Mouse (Mus musculus) macrophage (primary cell): Measurements from ENCODE around the gene Mecom. TPM values are rescaled to one million over a fixed set of nuclear protein-coding genes. Genes with fewer than 3 reads are reported as not detected.

Experiments used
- H3K27ac ChIP-seq: fragments of 350-480 bp; formaldehyde crosslinking; 2 replicates; pipeline ENCODE4 v1.9.0; 2021
- H3K36me3 ChIP-seq: fragments of 350-480 bp; formaldehyde crosslinking; 2 replicates; pipeline ENCODE4 v1.9.0; 2021; ENCODE audit errors: inconsistent target
- H3K4me3 ChIP-seq: fragments of 350-480 bp; formaldehyde crosslinking; 2 replicates; pipeline ENCODE4 v1.9.0; 2021; ENCODE audit errors: inconsistent target
- H3K79me2 ChIP-seq: fragments of 350-480 bp; formaldehyde crosslinking; 2 replicates; pipeline ENCODE4 v1.9.0; 2021; ENCODE audit errors: inconsistent target
- WGBS: methylation state at CpG from one replicate; pipeline ENCODE4 v1.1.7; 2026; ENCODE audit warnings: inconsistent platforms; ENCODE audit not compliant: missing documents; 5-methylcytosine and 5-hydroxymethylcytosine counted together
- polyA plus RNA-seq: library from polyadenylated mRNA; stranded (reverse); fragments of 250-400 nt; gene quantifications from 3 replicates; pipeline ENCODE4 v1.2.4, GENCODE M21; 2018; ENCODE audit warnings: inconsistent platforms

The Mecom gene
- polyA plus RNA-seq, 1 experiment from 2014 or later = not detected

DNA sequence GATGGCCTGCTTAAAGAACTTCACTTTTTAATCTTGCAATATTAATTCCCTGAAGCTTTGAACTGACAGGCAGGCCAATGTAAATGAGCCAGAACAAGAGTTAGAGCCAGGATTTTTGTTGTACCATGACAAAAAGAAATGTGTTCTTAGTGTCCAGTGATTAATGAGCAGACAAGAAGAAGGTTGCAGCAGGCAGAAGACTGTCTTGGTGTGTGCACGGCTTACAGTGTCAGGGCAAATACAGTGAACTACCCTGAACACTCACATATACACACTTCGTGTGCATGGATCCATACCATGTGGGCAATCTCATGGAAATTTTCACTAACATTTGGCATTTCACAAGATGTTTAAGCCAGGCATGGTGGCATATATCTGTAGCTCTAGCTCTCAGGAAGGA, 349.0 kb downstream of the Mecom start:
- H3K27ac ChIP-seq = no peak overlapping the region
- no peak overlapping the region for H3K4me3 ChIP-seq
- H3K36me3 ChIP-seq = no peaks in the 10 kb centered on the region
- H3K79me2 ChIP-seq = no peaks in the 10 kb centered on the region
- WGBS = 82% methylated on average over 2 of the region's 2 CpGs

DNA sequence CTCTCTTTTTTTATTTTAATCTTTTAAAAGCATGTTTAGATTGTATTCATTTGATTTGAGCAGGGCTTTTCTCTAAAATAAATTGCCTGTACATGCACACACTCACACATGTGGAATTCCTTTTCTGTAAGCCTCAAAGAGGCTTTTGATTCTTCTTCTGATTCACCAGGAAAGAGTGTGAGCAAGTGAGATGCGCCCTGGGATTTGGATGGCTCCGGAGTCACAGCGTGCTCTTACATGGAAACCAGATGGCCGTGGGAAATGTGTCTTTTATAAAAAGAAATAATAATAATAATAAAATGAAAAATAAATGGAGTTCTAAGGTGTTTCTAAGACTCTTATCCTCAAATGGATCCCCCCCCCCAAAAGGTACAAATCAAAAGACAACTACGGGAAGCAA, 349.6 kb downstream of the Mecom start:
- Histone ChIP-seq H3K36me3 (no peaks in the 10 kb centered on the region), H3K27ac (no peak overlapping the region), H3K79me2 (no peaks in the 10 kb centered on the region), H3K4me3 (no peak overlapping the region)
- WGBS = 91% methylated on average over 4 of the region's 5 CpGs

DNA sequence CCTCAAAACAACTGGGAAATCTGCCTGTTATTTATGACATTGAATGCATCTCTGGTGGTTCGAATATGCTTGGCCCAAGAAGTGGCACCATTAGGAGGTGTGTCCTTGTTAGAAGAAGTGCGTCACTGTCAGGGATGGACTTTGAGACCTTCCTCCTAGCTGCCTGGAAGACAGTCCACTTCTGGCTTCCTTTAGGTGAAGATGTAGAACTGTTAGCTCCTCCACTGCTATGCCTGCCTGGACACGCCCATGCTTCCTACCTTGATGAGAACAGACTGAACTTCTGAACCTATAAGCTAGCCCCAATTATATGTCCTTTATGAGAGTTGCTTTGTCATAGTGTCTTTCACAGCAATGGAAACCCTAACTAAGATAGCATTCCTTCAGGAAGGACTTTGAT, 352.6 kb downstream of the Mecom start:
- Histone ChIP-seq H3K36me3 (no peaks in the 10 kb centered on the region), H3K27ac (no peak overlapping the region), H3K4me3 (no peak overlapping the region), H3K79me2 (no peaks in the 10 kb centered on the region)
- 92% methylated on average over 3 of the region's 3 CpGs for WGBS

DNA sequence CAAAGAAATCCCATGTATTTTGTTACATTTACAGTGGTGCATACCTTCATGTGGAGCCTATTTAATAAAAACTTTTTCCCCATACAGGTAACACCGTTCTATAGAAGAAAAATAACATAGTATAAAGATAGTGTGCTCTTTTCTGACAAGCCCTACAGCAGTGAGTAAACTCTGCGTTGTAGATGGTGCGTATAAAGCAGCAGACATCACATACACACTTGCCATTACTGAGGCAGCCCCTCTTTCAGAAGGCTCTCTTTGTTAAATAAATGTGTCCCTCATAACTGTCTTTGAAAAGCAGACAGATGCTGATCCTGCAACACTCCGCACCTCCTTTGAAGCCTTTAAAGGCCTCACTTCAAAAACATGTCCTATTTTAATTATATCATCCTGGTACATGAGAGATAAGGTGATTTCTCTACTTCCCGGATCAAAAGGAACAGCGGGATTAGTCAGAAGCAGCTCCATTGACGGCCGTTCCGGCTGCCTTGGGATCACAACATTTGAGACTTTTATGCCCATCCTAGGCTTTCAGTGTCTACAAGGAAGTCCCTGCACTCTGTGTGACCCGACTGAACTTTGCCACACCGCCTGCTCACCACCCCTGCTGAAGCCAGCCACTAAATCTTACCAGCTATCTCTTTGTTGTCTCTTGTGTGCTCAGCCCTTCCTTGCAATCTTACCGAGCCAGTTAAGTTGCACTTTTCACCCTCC, 355.4 kb downstream of the Mecom start:
- no peaks in the 10 kb centered on the region for H3K79me2 ChIP-seq
- H3K36me3 ChIP-seq = no peaks in the 10 kb centered on the region
- no peak overlapping the region for H3K4me3 ChIP-seq
- H3K27ac ChIP-seq = no peak overlapping the region
- 90% methylated on average over 12 of the region's 12 CpGs for WGBS

DNA sequence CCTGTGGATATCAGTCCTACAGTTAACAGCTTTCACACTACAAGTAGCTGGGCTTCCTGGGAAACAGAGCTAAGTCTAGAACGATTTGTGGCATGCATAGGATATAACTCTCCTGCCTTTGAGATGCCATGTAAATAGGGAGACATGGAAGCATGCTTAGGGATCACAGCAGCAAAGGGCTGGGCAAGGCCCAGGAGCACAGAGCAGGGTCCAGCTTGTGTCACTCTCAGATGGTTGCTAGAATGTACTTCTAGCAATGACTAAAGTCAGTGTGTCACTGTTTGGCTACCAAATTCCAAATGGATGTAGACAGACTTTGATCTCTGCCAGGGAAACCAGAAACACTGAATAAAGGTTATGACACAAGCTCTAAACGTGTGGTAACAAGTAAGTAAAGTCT, 358.5 kb downstream of the Mecom start:
- WGBS = 82% methylated on average over 2 of the region's 2 CpGs
- no peaks in the 10 kb centered on the region for H3K79me2 ChIP-seq
- no peak overlapping the region for H3K27ac ChIP-seq
- no peak overlapping the region for H3K4me3 ChIP-seq
- H3K36me3 ChIP-seq = no peaks in the 10 kb centered on the region

DNA sequence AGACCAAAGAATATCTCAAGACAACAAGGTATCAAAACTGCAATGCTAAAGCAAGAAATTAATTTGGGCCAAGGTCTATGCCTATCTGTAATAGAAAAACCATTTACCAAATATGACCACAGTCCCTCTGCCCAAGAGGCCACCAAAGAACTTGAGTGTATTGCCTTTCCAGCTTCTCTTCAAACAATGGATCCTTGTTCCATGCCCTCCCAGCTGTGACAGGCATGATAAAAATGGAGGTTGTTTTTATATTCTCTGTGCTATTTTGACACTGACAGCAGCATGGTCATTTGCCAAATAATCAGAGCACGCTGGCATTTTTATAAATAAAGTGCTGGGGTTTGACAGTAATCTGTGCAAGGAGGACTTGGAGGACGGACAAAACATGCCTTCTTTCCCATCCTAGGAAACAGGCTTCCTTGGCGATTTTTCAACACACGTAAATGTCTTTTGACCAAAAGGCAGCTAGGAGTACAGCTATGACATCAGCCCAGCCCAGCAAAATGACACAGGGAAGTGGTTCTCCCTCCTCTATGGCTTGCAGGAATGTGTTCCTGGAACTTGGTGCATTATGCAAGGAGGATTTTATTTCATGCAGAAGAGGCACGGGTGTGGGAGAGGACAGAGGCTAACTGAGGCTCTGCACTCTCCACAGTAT, 359.9 kb downstream of the Mecom start:
- Histone ChIP-seq H3K4me3 (no peak overlapping the region), H3K27ac (no peak overlapping the region), H3K36me3 (no peaks in the 10 kb centered on the region), H3K79me2 (no peaks in the 10 kb centered on the region)
- 86% methylated on average over 5 of the region's 5 CpGs for WGBS

- WGBS = 91% methylated on average over 7 of the region's 8 CpGs
- H3K36me3 ChIP-seq = no peaks in the 10 kb centered on the region
- no peak overlapping the region for H3K27ac ChIP-seq
- no peak overlapping the region for H3K4me3 ChIP-seq
- H3K79me2 ChIP-seq = no peaks in the 10 kb centered on the region
Observed at GRCm38 (mm10) chr3:30181807-30182481, 365.9 kb downstream of the Mecom start.

GRCm38 (mm10) chr3:30176615-30177014, 371.2 kb downstream of the Mecom start:
- Histone ChIP-seq H3K27ac (no peak overlapping the region), H3K4me3 (no peak overlapping the region), H3K79me2 (no peaks in the 10 kb centered on the region), H3K36me3 (no peaks in the 10 kb centered on the region)
- WGBS = 83% methylated on average over 5 of the region's 5 CpGs

- no peak overlapping the region for H3K27ac ChIP-seq
- no peak overlapping the region for H3K4me3 ChIP-seq
- 100% methylated on average over 3 of the region's 3 CpGs for WGBS
- no peaks in the 10 kb centered on the region for H3K79me2 ChIP-seq
- no peaks in the 10 kb centered on the region for H3K36me3 ChIP-seq
Observed at GRCm38 (mm10) chr3:30173812-30174211, 374.0 kb downstream of the Mecom start.

- Histone ChIP-seq H3K79me2 (no peaks in the 10 kb centered on the region), H3K36me3 (no peaks in the 10 kb centered on the region)
- 88% methylated on average over 3 of the region's 3 CpGs for WGBS
Observed at GRCm38 (mm10) chr3:30168396-30169186, 379.2 kb downstream of the Mecom start.

DNA sequence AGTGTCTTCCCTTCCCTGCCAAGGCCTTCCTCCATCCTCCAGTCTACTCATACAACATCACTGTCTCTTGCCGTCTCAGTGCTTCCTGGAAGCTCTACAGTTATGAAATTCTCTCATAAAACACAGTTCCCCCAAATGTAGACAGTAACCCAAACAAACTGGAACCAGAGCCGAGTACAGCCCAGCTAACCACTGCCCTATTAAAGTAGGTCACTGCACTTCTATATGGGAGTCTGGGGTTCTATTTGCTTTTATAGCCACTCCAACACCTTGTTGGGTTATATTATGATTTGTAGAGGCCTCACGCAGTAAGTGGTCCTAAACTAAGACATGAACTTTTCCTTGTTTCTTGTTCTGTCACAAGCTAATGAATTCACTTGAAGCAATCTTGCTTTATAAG, 380.8 kb downstream of the Mecom start:
- 88% methylated on average over 3 of the region's 3 CpGs for WGBS
- H3K27ac ChIP-seq = no peak overlapping the region
- H3K79me2 ChIP-seq = no peaks in the 10 kb centered on the region
- H3K4me3 ChIP-seq = no peak overlapping the region
- H3K36me3 ChIP-seq = no peaks in the 10 kb centered on the region

More at GRCm38 (mm10) chr3:30168396-30169186, 379.2 kb downstream of the Mecom start:
- no peak overlapping the region for H3K4me3 ChIP-seq
- H3K27ac ChIP-seq = no peak overlapping the region

- no peaks in the 10 kb centered on the region for H3K36me3 ChIP-seq
- no peaks in the 10 kb centered on the region for H3K79me2 ChIP-seq
- WGBS = 60% methylated on average over 4 of the region's 4 CpGs
- H3K27ac ChIP-seq = no peak overlapping the region
- H3K4me3 ChIP-seq = no peak overlapping the region
Observed at GRCm38 (mm10) chr3:30164834-30165233, 383.0 kb downstream of the Mecom start.

- Histone ChIP-seq H3K4me3 (no peak overlapping the region), H3K27ac (no peak overlapping the region), H3K79me2 (no peaks in the 10 kb centered on the region), H3K36me3 (no peaks in the 10 kb centered on the region)
- WGBS = 68% methylated on average over 4 of the region's 4 CpGs
Observed at GRCm38 (mm10) chr3:30163390-30163789, 384.4 kb downstream of the Mecom start.

DNA sequence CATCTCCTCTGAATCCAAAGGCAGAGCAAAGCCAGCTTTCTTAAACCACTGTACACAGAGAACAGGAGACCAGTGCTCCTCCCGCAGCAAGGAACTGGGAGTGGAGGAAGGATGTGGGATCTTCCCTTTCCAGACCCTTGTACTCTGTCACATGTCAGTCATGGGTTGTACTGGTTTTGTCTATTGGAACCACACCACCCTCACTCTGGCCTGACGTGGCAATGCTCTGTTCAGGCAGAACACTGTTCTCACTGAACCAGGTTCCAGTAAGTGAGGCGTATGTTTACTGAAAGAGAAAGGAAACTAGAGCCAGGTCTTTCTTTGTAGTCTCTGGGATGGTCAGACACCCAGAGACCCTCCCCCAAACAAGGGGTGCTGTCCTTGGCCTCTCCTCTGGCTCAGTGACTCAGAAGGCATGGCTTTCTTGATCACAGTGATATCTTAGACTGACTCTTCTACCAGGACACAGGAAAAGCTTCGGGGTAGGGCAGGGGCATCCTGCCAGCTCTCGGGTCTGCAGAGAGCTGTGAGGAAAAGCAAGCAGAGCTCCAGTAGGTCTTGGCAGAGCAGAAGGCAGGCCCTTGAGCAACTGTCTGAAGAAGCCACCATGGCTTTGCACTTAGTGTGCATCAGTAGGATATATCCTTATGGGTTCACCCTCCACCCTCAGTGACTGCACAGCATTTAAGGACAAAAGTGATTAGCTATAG, 386.7 kb downstream of the Mecom start:
- 30% methylated on average over 5 of the region's 5 CpGs for WGBS
- Histone ChIP-seq H3K4me3 (no peak overlapping the region), H3K79me2 (no peaks in the 10 kb centered on the region), H3K27ac (no peak overlapping the region), H3K36me3 (no peaks in the 10 kb centered on the region)
